ENCODE assay signal across 14 mouse cellular contexts in genomic region chr5:147086816-147087215, GRCm38 (mm10). TPM values are rescaled to one million over a fixed set of nuclear protein-coding genes. Genes with fewer than 3 reads are reported as not detected.
DNase-seq lines count a peak whose midpoint lies in the region.
"Had no signal": no experiment of that assay in that cellular context is flagged by ENCODE, and none has a peak within 500 bp of the region (broad histone marks: within the 10 kb centered on the region; RNA-seq: fewer than 3 reads in every experiment).

No protein-coding gene starts in this region.

- DNase-seq in adrenal gland, adult 2 months: peak; percentile 21
- no peak for DNase-seq in adrenal gland, postnatal 25 days
- peak; percentile 23 for DNase-seq in cerebellum, adult 9-10 months
- no peak for DNase-seq in cerebellum, postnatal 36 days
- peak; percentile 41 for DNase-seq in ES-CJ7 (ENCODE audit: low read depth, low spot score)
- no peak for DNase-seq in lung, postnatal 4 days
- DNase-seq: cerebellum, adult 18-20 months; cerebellum, postnatal 25 days; gastrocnemius, postnatal 25 days; heart, adult 18-20 months; heart, postnatal 10 days; heart, postnatal 36 days; kidney, adult 11 months; kidney, adult 8-10 months had no signal

RNA-seq across cellular contexts. Expression of gene Polr1d, which starts 10.0 kb away (rescaled TPM):
- 100 to 1,000 TPM; 111 to 124 TPM for total RNA-seq in adrenal gland, adult 2 months (2021)
- 42.9 and 45.9 TPM in 2 replicates for polyA plus RNA-seq in adrenal gland, adult 2 months (2012; rRNA removed)
- 126 and 128 TPM in 2 replicates for total RNA-seq in adrenal gland, postnatal 25 days (2021)

RNA-seq across cellular contexts. Expression of gene Lnx2, which starts 10.4 kb away (rescaled TPM):
- total RNA-seq in adrenal gland, adult 2 months (2021): 10 to 100 TPM; 13.0 to 13.4 TPM
- 33.1 and 38.5 TPM in 2 replicates for polyA plus RNA-seq in adrenal gland, adult 2 months (2012; rRNA removed)
- total RNA-seq in adrenal gland, postnatal 25 days (2021): 13.9 and 14.0 TPM in 2 replicates

Comparison
In these comparisons a context has a peak if more than half of its experiments do, and no peak if none do; other contexts are left out.
1. DNase-seq: peak in adrenal gland, adult 2 months (single experiment), cerebellum, adult 9-10 months (single experiment) and ES-CJ7 (single experiment); none in adrenal gland, postnatal 25 days (single experiment), cerebellum, postnatal 36 days (0 of 2) and lung, postnatal 4 days (0 of 2).